ENCODE assay signal across 9 mouse cellular contexts in the genomic region with DNA sequence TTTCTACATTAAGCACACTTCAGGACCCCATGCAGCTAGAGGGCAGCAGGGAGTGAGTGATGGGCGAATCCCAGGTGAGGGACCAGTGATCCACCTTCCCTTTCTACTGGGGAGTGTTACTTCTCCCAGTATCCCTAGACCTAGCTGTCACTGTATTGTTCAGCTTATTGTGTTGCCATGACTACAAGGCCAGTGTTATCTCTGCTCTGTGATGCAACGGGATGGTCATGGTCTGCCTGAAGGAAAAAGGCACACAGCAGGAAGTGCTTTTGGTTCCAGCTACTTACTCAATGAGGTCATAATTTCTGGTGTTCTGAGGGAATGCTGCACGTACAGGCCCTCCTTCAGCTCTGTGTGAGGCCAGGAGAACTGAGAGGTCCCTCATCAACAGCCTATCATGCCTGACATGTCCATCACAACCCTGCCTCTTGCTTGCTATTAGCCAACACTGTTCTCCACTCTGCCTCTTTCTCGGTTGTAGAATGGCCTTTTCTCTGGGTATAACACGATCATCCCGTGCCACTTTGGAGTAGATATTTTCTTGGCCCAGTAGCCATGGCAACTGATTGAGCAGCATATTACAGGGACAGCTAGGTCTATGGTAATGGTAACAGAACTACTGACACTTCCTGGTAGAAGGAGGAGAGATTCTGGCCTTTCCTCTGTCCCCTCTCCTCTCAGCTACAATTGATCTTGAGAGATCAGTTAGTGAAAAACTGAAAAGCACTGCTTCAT.
DNase-seq lines count a peak whose midpoint lies in the region; ATAC-seq and TF ChIP-seq lines count a peak whose summit lies in the region.
"Had no signal": no experiment of that assay in that cellular context is flagged by ENCODE, and none has a peak within 500 bp of the region (broad histone marks: within the 10 kb centered on the region; RNA-seq: fewer than 3 reads in every experiment).

No protein-coding gene starts in this region.

- no peak overlapping the region for H3K27ac ChIP-seq in forebrain, embryonic 16.5 days (ENCODE audit: low read length)
- H3K27ac ChIP-seq in liver, postnatal 0 days (ENCODE audit: low read depth), result no peak overlapping the region
- H3K27ac ChIP-seq: liver, embryonic 13.5 days had no signal

- H3K9ac ChIP-seq in forebrain, embryonic 16.5 days (replicated peaks; ENCODE audit: low read depth, low read length), result no peak overlapping the region
- no peak overlapping the region for H3K9ac ChIP-seq in liver, postnatal 0 days (replicated peaks)
- H3K9ac ChIP-seq: liver, embryonic 13.5 days had no signal

- DNase-seq in embryo, embryonic 10.5 days (ENCODE audit: low spot score), result peak; percentile 31
- DNase-seq in embryo, embryonic 9.5 days (ENCODE audit: extremely low spot score), result no peak
- DNase-seq in 416B (ENCODE audit: low read depth), result peak; percentile 46
- DNase-seq in liver, postnatal 0 days, result no peak
- no peak for DNase-seq in natural killer cell, adult 2 months (ENCODE audit: low spot score in 2 of 2)
- DNase-seq in cerebellum, adult 11 months, result no peak
- DNase-seq in gastrocnemius, postnatal 36 days, result no peak
- DNase-seq: liver, embryonic 13.5 days had no signal

- 42% methylated on average over 6 of the region's 6 CpGs for WGBS in forebrain, embryonic 16.5 days
- 52% methylated on average over 6 of the region's 6 CpGs for WGBS in liver, postnatal 0 days (ENCODE audit: insufficient replicate concordance)

- no peak overlapping the region for H3K4me2 ChIP-seq in forebrain, embryonic 16.5 days (ENCODE audit: low read length)
- no peak overlapping the region for H3K4me2 ChIP-seq in liver, postnatal 0 days (ENCODE audit: low read depth, low read length)
- H3K4me2 ChIP-seq: liver, embryonic 13.5 days had no signal

- H3K27me3 ChIP-seq in forebrain, embryonic 16.5 days (replicated peaks; ENCODE audit: control insufficient read depth, insufficient read depth, low read length), result no peaks in the 10 kb centered on the region
- no peaks in the 10 kb centered on the region for H3K27me3 ChIP-seq in liver, postnatal 0 days (ENCODE audit: insufficient read depth, low read length)
- H3K27me3 ChIP-seq: liver, embryonic 13.5 days had no signal

- H3K9me3 ChIP-seq in forebrain, embryonic 16.5 days (ENCODE audit: control insufficient read depth, low read length), result no peaks in the 10 kb centered on the region
- H3K9me3 ChIP-seq in liver, postnatal 0 days (ENCODE audit: low read length), result no peaks in the 10 kb centered on the region
- H3K9me3 ChIP-seq: liver, embryonic 13.5 days had no signal

- H3K4me3 ChIP-seq in forebrain, embryonic 16.5 days (replicated peaks; ENCODE audit: low read length), result no peak overlapping the region
- no peak overlapping the region for H3K4me3 ChIP-seq in liver, postnatal 0 days (ENCODE audit: low read depth, low read length)
- H3K4me3 ChIP-seq: liver, embryonic 13.5 days had no signal

- intact Hi-C loops in gastrocnemius, postnatal 36 days (cut with DNase I), result no loop called here

- peak; percentile 44 for TF ChIP-seq CTCF in liver, postnatal 0 days (IDR thresholded peaks at IDR 0.05; ENCODE audit: low read depth)

- ATAC-seq in forebrain, embryonic 16.5 days, result peak; percentile 57
- ATAC-seq in liver, postnatal 0 days, result peak; percentile 79

- H3K4me1 ChIP-seq in forebrain, embryonic 16.5 days (replicated peaks; ENCODE audit: control insufficient read depth, insufficient read depth, low read length), result peaks cover 21% of the 10 kb centered on the region
- 0 out of 2 replicates have a peak, but pooled peaks cover 4% of the 10 kb centered on the region for H3K4me1 ChIP-seq in liver, postnatal 0 days (ENCODE audit: insufficient read depth)
- H3K4me1 ChIP-seq: liver, embryonic 13.5 days had no signal

- no peak for TF ChIP-seq EP300 in liver, postnatal 0 days (IDR thresholded peaks at IDR 0.05; ENCODE audit: low read depth)

- no peaks in the 10 kb centered on the region for H3K36me3 ChIP-seq in forebrain, embryonic 16.5 days (ENCODE audit: control insufficient read depth, insufficient read depth)
- H3K36me3 ChIP-seq in liver, postnatal 0 days (replicated peaks; ENCODE audit: insufficient read depth, low read length), result no peaks in the 10 kb centered on the region
- H3K36me3 ChIP-seq: liver, embryonic 13.5 days had no signal

Comparison
In these comparisons a context has a peak if more than half of its experiments do, and no peak if none do; other contexts are left out.
1. DNase-seq: peak in embryo, embryonic 10.5 days (single experiment) and 416B (single experiment); none in embryo, embryonic 9.5 days (single experiment), liver, postnatal 0 days (single experiment), natural killer cell, adult 2 months (0 of 2), cerebellum, adult 11 months (single experiment) and gastrocnemius, postnatal 36 days (0 of 2).